Mouse (Mus musculus): ENCODE results near the gene Adk.

Adk gene

DNA sequence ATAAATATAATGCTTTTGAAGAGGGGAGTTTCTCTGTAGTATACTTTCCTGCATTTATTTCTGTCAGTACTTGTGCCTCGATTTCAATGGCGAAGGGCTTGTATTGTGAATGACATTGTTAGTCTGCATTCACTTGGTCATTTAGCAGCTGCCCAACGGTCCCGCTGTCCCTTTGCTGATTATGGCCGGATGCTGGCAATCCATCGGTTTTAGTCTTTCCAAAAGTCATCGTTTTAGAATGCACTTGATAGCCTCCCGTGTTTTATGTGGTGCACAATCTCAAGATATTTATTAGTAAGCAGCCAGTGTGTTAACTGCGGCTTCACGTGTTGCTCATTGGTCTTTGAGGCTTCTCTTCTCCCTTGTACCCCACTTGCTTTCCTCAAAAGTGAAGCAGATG, 113.3 kb downstream of the Adk start:
- no peak for DNase-seq (ENCODE audit: low read depth, low spot score)

DNA sequence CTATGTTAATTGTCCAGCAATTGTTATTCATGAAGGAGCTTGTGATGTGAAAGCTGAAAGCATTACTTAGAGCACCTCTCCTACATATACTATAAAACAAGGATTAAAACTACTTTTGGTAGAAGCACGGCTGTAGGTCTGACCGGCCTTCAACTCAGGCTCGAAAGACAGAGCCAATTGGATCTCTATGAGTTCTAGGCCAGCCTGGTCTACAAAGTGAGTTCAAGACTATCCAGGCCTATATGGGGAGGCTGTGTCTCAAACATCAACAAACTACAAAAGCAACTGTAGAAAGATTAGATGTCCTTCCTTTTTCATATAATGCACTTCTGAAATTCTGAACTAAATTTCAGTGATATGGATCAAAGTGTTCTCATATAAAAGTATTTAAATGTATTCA, 113.7 kb downstream of the Adk start:
- no peak for DNase-seq (ENCODE audit: low read depth, low spot score)

- no peak for DNase-seq (ENCODE audit: low read depth, low spot score)
These were observed 121.8 kb downstream of the Adk start for GRCm38 (mm10) chr14:21173973-21174745.

DNA sequence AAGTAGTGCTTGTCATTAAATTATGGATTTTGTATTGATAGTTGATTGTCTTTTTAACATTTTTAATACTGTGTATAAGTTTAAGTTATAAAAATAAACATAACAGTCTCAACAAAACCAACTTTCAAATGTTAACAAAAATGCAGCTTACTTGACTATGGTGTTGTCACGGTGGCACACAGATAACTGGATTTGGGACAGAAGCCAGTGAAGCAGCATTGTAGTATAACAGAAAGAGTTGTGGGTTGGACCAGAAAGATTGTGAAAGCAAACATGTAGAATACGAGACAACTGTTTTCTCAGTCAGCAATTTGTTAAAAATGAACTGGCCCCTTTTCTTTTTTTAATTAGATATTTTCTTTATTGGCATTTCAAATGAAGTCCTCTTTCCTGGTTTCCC, 122.4 kb downstream of the Adk start:
- no peak for DNase-seq (ENCODE audit: low read depth, low spot score)

DNA sequence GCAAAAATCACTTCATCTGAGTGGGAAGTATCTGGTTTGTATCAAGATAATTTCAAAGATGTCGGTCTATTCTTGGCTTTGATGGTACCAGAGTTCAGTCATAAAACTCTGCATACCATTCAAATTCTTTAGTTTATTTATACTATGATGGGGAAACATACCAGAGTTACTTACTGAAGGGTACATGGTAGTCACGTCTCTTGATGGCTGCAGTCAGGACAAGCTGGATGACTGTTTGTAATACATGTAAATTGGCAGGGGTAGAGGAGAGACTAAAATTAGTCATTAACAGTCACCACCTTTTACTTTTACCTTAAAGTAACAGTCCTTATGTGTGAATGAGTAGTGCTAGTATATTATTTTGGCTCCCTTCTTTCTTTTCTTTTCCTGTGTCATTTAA, 125.4 kb downstream of the Adk start:
- no peak for DNase-seq (ENCODE audit: low read depth, low spot score)

DNA sequence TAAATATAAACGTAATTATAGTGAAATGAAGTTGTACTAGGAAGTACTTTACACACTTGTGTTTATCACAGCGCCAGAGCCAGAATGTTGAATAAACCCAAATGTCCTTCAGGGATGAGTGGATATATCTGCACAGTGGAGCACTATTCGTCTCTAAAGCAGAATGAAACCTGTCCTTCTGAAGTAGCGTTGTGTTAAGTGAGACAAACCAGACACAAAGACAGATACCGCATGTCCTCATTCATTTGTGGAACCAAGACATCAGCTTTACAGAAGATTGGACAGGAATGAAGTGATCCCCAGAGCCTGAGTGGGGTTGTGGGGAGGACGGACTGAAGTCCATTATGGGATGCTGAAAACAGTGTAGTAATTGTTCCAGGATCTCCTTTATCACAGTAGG, 126.0 kb downstream of the Adk start:
- DNase-seq (ENCODE audit: low read depth, low spot score) = no peak

DNA sequence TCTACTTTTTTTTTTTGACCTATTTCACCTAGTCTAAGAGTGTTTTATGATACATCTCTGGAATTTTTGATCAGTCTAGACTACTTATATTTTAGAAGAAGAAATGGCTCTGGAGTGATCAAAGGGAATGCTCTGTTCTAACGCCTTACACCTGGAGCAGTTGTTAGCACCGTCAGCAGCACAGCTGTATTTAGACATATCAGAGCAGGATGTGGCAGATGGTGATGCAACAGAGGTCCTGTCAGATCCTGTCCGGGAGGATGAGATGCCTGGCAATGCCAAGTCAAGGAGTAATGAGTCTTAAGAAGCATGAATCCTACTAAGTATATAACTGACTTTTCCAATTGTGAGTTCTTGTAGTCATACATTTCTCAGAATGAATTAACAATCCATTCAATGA, 128.7 kb downstream of the Adk start:
- no peak for DNase-seq (ENCODE audit: low read depth, low spot score)

GRCm38 (mm10) chr14:21191966-21192365, 139.6 kb downstream of the Adk start:
- DNase-seq (ENCODE audit: low read depth, low spot score) = peak; percentile 36

DNA sequence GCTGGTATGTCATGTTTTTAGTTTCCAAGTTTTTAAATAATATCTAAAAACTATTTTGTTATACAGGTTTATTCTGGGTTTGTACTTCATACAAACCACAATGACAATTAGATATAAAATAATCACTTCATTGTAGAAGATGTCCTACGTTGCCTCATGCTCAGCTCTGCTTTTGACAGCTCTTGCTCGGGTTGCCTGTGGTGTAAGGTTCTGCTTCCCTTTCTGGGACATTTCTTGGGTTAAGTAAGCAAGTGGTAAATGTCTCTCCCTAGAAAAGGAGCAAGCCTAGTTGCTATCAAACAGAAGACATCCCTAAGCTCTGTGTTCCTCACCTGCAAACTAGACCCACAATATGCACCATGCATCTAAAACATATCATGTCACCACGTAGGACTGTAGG, 140.4 kb downstream of the Adk start:
- no peak for DNase-seq (ENCODE audit: low read depth, low spot score)

DNA sequence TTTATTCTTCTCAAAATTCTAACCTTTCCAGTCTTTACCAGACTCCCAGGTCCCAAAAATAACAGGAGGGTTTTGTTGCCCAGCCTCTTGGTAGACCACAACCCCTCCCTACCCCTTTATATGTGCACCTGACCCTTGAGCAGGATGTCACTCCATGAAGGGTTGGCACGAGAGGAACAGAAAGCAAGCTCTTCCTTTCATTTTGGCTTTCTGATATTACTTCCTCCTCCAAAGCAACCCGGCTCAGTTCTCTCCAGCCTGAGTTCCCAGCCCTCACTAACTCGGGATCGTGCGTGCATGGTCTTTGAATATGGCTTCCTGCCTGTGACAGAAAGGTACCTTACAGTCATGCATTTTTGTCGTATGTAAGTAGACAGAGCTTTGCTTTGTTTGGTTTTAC, 142.0 kb downstream of the Adk start:
- no peak for DNase-seq (ENCODE audit: low read depth, low spot score)

DNA sequence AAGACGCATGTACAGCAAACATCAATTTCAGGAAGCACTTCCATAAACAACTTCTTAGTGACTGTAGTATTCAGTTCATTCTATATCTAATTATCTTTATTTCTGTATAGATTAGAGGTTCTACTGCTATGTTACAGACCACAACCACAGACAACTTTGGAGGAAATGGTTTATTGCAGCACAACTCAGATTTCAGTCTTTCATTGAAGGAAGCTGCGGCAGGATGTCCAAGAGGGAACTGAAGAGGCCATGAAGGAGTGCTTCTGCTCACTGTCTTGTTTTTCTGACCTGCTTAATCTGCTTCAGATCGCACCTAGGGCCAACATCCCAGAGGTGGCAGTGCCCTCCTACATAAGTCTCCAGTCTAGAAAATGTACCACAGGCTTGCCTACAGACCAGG, 148.5 kb downstream of the Adk start:
- DNase-seq (ENCODE audit: low read depth, low spot score) = no peak

GRCm38 (mm10) chr14:21206472-21206871, 154.1 kb downstream of the Adk start:
- no peak for DNase-seq (ENCODE audit: low read depth, low spot score)

- DNase-seq (ENCODE audit: low read depth, low spot score) = no peak
These were observed 169.3 kb downstream of the Adk start for GRCm38 (mm10) chr14:21221574-21222138.

DNA sequence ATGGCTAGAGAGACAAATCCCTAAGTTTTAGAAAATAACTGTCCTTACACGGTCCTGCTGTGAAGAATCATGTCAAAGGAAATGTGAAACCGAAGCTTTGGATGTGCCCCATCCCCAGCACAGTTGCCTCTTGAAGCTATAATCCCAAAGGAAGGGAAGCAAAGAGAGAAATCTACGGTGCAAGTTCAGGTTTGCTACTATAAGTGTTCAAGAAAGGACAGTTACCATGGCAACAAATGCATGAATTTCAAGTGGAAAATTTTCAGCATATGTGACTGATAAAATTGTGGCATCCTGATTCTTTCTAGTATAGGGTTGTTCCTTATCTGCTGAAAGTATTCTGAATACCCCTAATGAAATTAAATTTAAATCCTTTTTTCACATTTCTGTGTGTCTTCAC, 169.8 kb downstream of the Adk start:
- DNase-seq (ENCODE audit: low read depth, low spot score) = no peak

DNA sequence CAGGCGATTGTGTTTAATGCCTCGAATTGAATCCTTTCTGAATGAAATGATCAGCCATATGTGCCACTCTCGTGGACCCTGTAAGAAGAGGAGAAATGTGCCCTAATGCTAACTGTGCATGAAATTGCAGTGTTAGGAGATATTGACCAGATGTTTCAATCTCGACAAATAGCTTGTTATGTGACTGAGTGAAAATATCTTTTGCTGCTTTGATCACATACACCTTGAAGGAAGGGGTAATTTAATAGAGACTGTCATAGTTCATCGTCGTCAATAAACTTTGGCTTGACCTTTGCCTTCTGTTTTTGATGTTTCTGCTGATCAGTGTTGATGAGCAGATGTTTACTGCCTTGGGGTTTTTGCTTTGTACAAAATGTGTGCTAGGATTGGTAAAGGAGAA, 171.1 kb downstream of the Adk start:
- no peak for DNase-seq (ENCODE audit: low read depth, low spot score)

GRCm38 (mm10) chr14:21223971-21224635, 171.7 kb downstream of the Adk start:
- DNase-seq (ENCODE audit: low read depth, low spot score) = no peak

DNA sequence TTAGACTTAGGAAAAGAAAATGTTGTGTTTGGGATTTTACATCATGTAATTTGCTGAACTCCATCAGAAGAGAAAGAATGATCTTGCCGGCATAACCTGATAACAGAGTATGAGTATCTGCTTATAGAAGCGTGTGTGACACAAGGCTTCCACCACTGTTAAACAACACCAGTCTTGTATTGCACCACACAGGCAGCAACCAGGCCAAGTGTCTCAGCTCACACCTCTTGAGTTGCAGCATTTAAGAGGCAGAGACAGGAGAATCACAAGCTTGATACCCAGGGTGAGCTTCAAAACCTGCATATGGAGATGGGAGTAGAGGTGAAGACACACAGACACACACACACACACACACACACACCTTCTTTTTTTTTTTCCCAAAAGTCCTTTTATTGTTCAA, 184.7 kb downstream of the Adk start:
- no peak for DNase-seq (ENCODE audit: low read depth, low spot score)

DNA sequence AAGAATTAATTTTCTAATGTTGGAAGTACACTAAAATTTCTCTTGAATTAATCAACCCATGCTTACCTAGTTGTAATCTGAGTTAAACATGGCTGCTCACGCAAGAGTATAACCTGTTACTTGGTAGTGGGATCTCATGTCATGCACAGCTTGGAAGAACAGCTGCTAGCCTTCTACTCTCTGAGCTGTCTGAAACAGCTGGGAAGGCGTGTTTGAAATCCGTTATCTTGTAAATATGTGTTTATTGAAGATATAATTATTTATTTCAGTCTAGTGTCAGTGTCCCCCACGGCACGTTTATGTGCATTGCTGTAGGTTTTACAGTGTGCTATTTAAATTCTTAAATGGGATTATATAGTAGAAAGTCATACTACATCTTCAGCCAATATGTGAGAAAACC, 188.7 kb downstream of the Adk start:
- DNase-seq (ENCODE audit: low read depth, low spot score) = no peak

- DNase-seq (ENCODE audit: low read depth, low spot score) = peak; percentile 60
These were observed 199.0 kb downstream of the Adk start for GRCm38 (mm10) chr14:21251386-21251785.

- DNase-seq (ENCODE audit: low read depth, low spot score) = peak; percentile 83
These were observed 200.0 kb downstream of the Adk start for GRCm38 (mm10) chr14:21252326-21252886.

DNA sequence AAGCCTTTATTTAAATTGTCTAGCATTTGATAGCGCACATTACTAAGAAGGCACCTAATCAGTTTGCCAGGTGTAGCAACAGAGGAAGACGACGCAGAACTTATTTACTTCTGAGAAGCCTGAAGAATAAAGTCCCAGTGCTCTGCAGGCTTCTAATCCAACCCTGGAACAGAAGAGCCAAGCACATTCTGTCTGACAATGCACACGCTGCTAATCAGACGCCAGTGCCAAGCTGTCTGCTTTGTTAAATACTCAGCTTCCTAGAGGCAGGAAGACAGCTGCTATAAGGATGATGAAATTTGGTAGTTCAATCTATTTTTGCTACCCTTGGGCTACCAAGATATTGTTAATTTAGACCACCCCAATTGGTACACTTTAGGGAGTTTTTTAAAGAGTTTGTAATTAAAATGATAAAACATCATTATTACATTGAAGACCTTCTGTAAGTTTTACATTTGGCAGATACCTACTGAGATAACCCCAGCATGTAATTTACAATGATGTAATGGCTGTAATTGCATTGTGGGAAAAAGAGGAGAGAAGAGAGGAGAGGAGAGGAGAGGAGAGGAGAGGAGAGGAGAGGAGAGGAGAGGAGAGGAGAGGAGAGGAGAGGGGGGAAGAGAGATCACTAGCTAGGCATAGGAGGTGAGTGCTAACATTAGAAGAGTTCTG, 201.1 kb downstream of the Adk start:
- DNase-seq (ENCODE audit: low read depth, low spot score) = peak; percentile 50

DNA sequence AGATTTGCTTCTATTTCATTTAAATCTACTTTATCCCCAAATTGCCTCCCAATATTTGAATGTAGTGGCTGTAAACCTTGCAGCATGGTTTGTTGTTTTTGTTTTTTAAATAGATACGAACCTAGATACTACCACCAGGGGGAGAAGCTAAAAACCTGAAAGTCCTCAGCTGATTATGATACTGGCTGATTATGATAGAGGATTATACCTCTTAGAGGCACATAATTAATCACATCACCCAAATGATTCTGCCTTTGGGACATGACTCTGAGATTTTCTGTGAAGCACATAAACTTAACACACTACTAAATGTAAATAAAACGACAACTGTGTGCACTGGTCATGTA, 201.6 kb downstream of the Adk start:
- DNase-seq (ENCODE audit: low read depth, low spot score) = no peak

Measured in mesoderm, embryonic 11.5 days (tissue).